Mouse (Mus musculus) heart, embryonic 13.5 days (tissue): ENCODE results near the gene Mns1. TPM values are rescaled to one million over a fixed set of nuclear protein-coding genes. Genes with fewer than 3 reads are reported as not detected.
"Not testable (repeated sequence)": the region's sequence is repeated elsewhere in the genome, so short reads cannot be mapped to it uniquely, and the experiment has no call there.

ENCODE experiments used
- ATAC-seq: fragments of 200-750 bp; cut with Nextera tagmentation; 2 replicates; pipeline ENCODE4 v1.8.0; 2017; ENCODE audit warnings: moderate TSS enrichment; ENCODE audit not compliant: insufficient number of reproducible peaks, low FRiP score, low TSS enrichment; ENCODE audit errors: extremely low read depth
- H3K27ac ChIP-seq: fragments of 300-500 bp; sonication (generic); replicated peaks from 2 replicates; pipeline ENCODE4 v1.5.1; 2015; ENCODE audit warnings: moderate library complexity, mild to moderate bottlenecking, inconsistent platforms
- H3K27me3 ChIP-seq: fragments of 300-500 bp; sonication (generic); replicated peaks from 2 replicates; pipeline ENCODE4 v1.6.1; 2015; ENCODE audit warnings: mild to moderate bottlenecking, inconsistent platforms
- H3K36me3 ChIP-seq: fragments of 300-500 bp; sonication (generic); 2 replicates; pipeline ENCODE4 v1.6.1; 2015; ENCODE audit warnings: mild to moderate bottlenecking, inconsistent platforms
- H3K4me1 ChIP-seq: fragments of 300-500 bp; sonication (generic); 2 replicates; pipeline ENCODE4 v1.6.1; 2015; ENCODE audit warnings: inconsistent platforms
- H3K4me2 ChIP-seq: fragments of 300-500 bp; sonication (generic); 2 replicates; pipeline ENCODE4 v1.6.1; 2015; ENCODE audit warnings: inconsistent platforms, mild to moderate bottlenecking, moderate library complexity
- H3K4me3 ChIP-seq: fragments of 300-500 bp; sonication (generic); 2 replicates; pipeline ENCODE4 v1.5.1; 2015; ENCODE audit warnings: moderate library complexity, mild to moderate bottlenecking, inconsistent platforms
- H3K9ac ChIP-seq: fragments of 300-500 bp; sonication (generic); 2 replicates; pipeline ENCODE4 v1.6.1; 2015; ENCODE audit warnings: inconsistent platforms, mild to moderate bottlenecking, moderate library complexity
- H3K9me3 ChIP-seq: fragments of 300-500 bp; sonication (generic); 2 replicates; pipeline ENCODE4 v1.6.1; 2016; ENCODE audit warnings: inconsistent platforms
- WGBS: fragments of 180-500 bp; shearing (Covaris S2); methylation state at CpG from one replicate; pipeline ENCODE4 v1.1.7; 2015; ENCODE audit warnings: mixed read lengths; 5-methylcytosine and 5-hydroxymethylcytosine counted together
- polyA plus RNA-seq: library from polyadenylated mRNA; unstranded; fragments of >200 nt; fragmentation: Nextera tagmentation; extraction: Ambion mirVana; gene quantifications from 2 replicates; pipeline ENCODE4 v1.2.1, GENCODE M21; 2015

The Mns1 gene
- polyA plus RNA-seq, 1 experiment from 2014 or later: 16.4 TPM

DNA sequence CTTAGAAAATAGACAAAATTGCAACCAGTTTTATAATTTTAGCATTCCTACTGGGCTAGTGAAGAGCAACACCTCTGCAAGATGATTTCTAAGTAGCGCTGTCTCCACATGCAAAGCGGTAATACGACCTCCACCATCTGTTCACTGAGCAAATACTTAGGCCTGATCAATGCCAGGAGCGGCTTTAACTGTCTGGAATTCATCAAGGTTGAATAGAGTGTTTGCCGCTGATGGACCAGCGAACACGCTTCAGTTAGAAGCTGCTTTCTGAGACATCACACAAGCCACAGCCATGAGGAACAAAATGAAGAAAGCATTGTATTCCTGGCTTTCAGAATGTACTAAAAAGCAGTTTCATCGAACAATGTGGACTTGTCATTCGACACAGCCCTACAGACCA is 2.9 kb upstream of the Mns1 start:
- Histone ChIP-seq H3K27me3 (0 out of 2 replicates have a peak, but pooled peaks cover 2% of the 10 kb centered on the region), H3K4me2 (no peak overlapping the region), H3K4me1 (peaks cover 13% of the 10 kb centered on the region), H3K9me3 (no peaks in the 10 kb centered on the region), H3K27ac (no peak overlapping the region), H3K4me3 (no peak overlapping the region), H3K9ac (no peak overlapping the region), H3K36me3 (no peaks in the 10 kb centered on the region)
- 66% methylated on average over 9 of the region's 9 CpGs for WGBS
- no peak for ATAC-seq

GRCm38 (mm10) chr9:72438749-72439148 is 938 bp downstream of the Mns1 start:
- no peak overlapping the region for H3K27ac ChIP-seq
- H3K9ac ChIP-seq: peak overlapping the region; percentile 86
- peaks cover 26% of the 10 kb centered on the region for H3K4me1 ChIP-seq
- WGBS: 2% methylated on average over 9 of the region's 9 CpGs
- H3K4me3 ChIP-seq: peak overlapping the region; percentile 70
- no peak for ATAC-seq
- H3K36me3 ChIP-seq: 0 out of 2 replicates have a peak, but pooled peaks cover 4% of the 10 kb centered on the region
- H3K27me3 ChIP-seq: no peaks in the 10 kb centered on the region
- no peaks in the 10 kb centered on the region for H3K9me3 ChIP-seq
- peak overlapping the region; percentile 94 for H3K4me2 ChIP-seq

GRCm38 (mm10) chr9:72440358-72440757 is 2.5 kb downstream of the Mns1 start:
- Histone ChIP-seq H3K9me3 (no peaks in the 10 kb centered on the region), H3K4me2 (peak overlapping the region; percentile 26; the same call in 1 of the 2 replicates), H3K27ac (no peak overlapping the region), H3K4me1 (peaks cover 26% of the 10 kb centered on the region), H3K4me3 (no peak overlapping the region), H3K9ac (no peak overlapping the region), H3K27me3 (no peaks in the 10 kb centered on the region), H3K36me3 (peaks cover 10% of the 10 kb centered on the region)
- ATAC-seq: no peak
- WGBS: 86% methylated on average over 4 of the region's 4 CpGs

- Histone ChIP-seq H3K4me1 (peaks cover 26% of the 10 kb centered on the region), H3K4me2 (0 out of 2 replicates have a peak overlapping the region, but pooled peaks have one; percentile 17), H3K4me3 (no peak overlapping the region), H3K36me3 (peaks cover 15% of the 10 kb centered on the region), H3K27ac (peak overlapping the region; percentile 1; the same call in 1 of the 2 replicates), H3K9me3 (no peaks in the 10 kb centered on the region), H3K27me3 (no peaks in the 10 kb centered on the region), H3K9ac (no peak overlapping the region)
- no peak for ATAC-seq
- 43% methylated on average over 8 of the region's 8 CpGs for WGBS
Observed at GRCm38 (mm10) chr9:72440948-72441926, 3.4 kb downstream of the Mns1 start.

- Histone ChIP-seq H3K36me3 (peaks cover 18% of the 10 kb centered on the region), H3K27ac (peak overlapping the region; percentile 1; the same call in 1 of the 2 replicates), H3K4me1 (peaks cover 26% of the 10 kb centered on the region), H3K4me2 (peak overlapping the region; percentile 17; the same call in 1 of the 2 replicates), H3K4me3 (no peak overlapping the region), H3K9me3 (no peaks in the 10 kb centered on the region), H3K27me3 (no peaks in the 10 kb centered on the region), H3K9ac (no peak overlapping the region)
- 85% methylated on average over 10 of the region's 10 CpGs for WGBS
- ATAC-seq: no peak
Observed at GRCm38 (mm10) chr9:72441927-72442715, 4.3 kb downstream of the Mns1 start.

DNA sequence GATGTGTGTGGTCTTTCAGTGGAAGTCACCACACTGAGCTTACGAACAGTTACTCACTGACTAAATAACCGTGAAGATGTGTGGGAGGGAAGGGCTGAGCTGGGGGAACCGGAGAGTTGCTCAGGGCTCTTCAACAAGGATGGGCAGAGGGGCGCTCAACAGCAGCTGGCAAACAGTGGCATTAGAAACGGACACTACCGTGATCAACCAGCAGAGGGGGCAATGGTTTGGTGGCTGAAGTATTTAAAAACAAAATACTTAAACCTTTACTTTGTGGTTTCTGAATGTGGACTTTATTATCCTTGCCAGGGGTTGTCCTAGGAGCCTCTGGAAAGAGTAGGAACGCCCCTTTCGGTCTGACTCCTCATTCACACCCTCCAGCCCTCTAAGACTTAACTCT is 10.2 kb downstream of the Mns1 start:
- ATAC-seq: no peak
- H3K9ac ChIP-seq: no peak overlapping the region
- H3K27me3 ChIP-seq: no peaks in the 10 kb centered on the region
- no peaks in the 10 kb centered on the region for H3K9me3 ChIP-seq
- H3K36me3 ChIP-seq: peaks cover 38% of the 10 kb centered on the region
- no peak overlapping the region for H3K4me2 ChIP-seq
- peaks cover 20% of the 10 kb centered on the region for H3K4me1 ChIP-seq
- no peak overlapping the region for H3K4me3 ChIP-seq
- WGBS: 54% methylated on average over 8 of the region's 8 CpGs
- no peak overlapping the region for H3K27ac ChIP-seq

DNA sequence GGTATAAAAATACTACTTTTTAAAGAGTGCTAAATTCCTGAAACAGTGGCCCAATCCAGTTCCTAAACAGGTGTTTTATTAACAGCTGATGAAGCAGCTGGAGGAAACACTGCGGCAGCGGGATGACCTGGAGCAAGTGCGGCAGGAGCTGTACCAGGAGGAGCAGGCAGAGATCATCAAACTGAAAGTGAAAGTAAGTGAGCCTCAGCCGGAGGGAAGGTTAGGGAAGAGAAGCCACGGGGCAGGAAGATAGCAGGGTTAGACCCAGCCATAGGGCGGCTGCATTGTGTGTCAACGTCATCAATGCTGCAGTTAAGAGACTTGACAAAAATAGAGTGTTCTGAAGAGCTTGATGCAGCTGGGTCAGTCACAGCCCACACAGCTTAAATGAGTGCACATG is 11.6 kb downstream of the Mns1 start:
- no peaks in the 10 kb centered on the region for H3K27me3 ChIP-seq
- 49% methylated on average over 7 of the region's 7 CpGs for WGBS
- peak overlapping the region; percentile 63 for H3K4me2 ChIP-seq
- peaks cover 20% of the 10 kb centered on the region for H3K4me1 ChIP-seq
- H3K27ac ChIP-seq: peak overlapping the region; percentile 58
- peaks cover 44% of the 10 kb centered on the region for H3K36me3 ChIP-seq
- no peaks in the 10 kb centered on the region for H3K9me3 ChIP-seq
- peak overlapping the region; percentile 41 for H3K4me3 ChIP-seq
- no peak for ATAC-seq
- H3K9ac ChIP-seq: peak overlapping the region; percentile 70

GRCm38 (mm10) chr9:72449841-72450240 is 12.0 kb downstream of the Mns1 start:
- peaks cover 41% of the 10 kb centered on the region for H3K36me3 ChIP-seq
- peak overlapping the region; percentile 58 for H3K27ac ChIP-seq
- 81% methylated on average over 2 of the region's 2 CpGs for WGBS
- H3K4me1 ChIP-seq: peaks cover 20% of the 10 kb centered on the region
- H3K9me3 ChIP-seq: no peaks in the 10 kb centered on the region
- ATAC-seq: no peak
- H3K27me3 ChIP-seq: no peaks in the 10 kb centered on the region
- peak overlapping the region; percentile 63 for H3K4me2 ChIP-seq
- H3K4me3 ChIP-seq: peak overlapping the region; percentile 41
- H3K9ac ChIP-seq: peak overlapping the region; percentile 70

DNA sequence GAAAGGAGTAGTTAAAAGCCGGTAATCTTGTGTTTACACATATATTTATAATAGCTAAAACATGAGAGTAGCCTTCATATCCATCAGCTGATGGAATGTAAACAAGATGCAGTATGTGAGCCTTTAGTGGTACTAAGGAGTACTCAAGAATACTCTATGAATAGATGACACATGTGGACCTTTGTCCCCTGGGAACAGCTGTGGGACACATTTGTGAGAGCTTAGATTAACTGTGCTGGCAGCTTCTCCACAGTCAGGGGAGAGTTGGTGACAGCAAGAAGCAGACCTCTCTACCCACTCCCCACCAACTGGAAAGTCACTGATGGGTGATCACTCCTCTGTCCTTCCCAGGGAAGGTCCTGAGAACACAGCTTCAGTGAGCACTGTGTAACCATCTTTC is 12.6 kb downstream of the Mns1 start:
- 85% methylated on average over 1 of the region's 1 CpGs for WGBS
- no peak for ATAC-seq
- Histone ChIP-seq H3K4me1 (peaks cover 20% of the 10 kb centered on the region), H3K27me3 (no peaks in the 10 kb centered on the region), H3K4me2 (no peak overlapping the region), H3K9me3 (no peaks in the 10 kb centered on the region), H3K4me3 (no peak overlapping the region), H3K27ac (peak overlapping the region; percentile 28; the same call in 1 of the 2 replicates), H3K36me3 (peaks cover 39% of the 10 kb centered on the region), H3K9ac (0 out of 2 replicates have a peak overlapping the region, but pooled peaks have one; percentile 10)

GRCm38 (mm10) chr9:72451111-72451510 is 13.3 kb downstream of the Mns1 start:
- H3K4me2 ChIP-seq: no peak overlapping the region
- H3K4me1 ChIP-seq: peaks cover 20% of the 10 kb centered on the region
- no peaks in the 10 kb centered on the region for H3K9me3 ChIP-seq
- WGBS: 49% methylated on average over 6 of the region's 6 CpGs
- peak overlapping the region; percentile 28; the same call in 1 of the 2 replicates for H3K27ac ChIP-seq
- H3K36me3 ChIP-seq: peaks cover 35% of the 10 kb centered on the region
- H3K27me3 ChIP-seq: no peaks in the 10 kb centered on the region
- H3K9ac ChIP-seq: no peak overlapping the region
- no peak for ATAC-seq
- H3K4me3 ChIP-seq: no peak overlapping the region

DNA sequence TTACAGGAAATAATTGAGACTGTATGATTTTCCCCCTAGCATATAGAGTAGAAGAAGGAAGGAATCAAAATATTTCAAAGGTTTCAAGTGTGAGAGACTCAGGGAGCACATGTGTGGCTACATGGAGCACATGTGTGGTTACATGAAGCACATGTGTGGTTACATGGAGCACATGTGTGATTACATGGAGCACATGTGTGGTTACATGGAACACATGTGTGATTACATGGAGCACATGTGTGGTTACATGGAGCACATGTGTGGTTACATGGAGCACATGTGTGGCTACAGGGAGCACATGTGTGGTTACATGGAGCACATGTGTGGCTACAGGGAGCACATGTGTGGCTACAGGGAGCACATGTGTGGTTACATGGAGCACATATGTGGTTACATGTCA is 16.5 kb downstream of the Mns1 start:
- not testable (repeated sequence) for ATAC-seq
- peaks cover 44% of the 10 kb centered on the region for H3K36me3 ChIP-seq

More for the DNA sequence above, 16.5 kb downstream of the Mns1 start:
- H3K9ac ChIP-seq, H3K9me3 ChIP-seq, H3K4me3 ChIP-seq, H3K27ac ChIP-seq, H3K4me2 ChIP-seq, H3K27me3 ChIP-seq: not testable (repeated sequence)
- H3K4me1 ChIP-seq: peaks cover 16% of the 10 kb centered on the region
